Mouse (Mus musculus): ENCODE data around the gene Lamb3.

Lamb3 gene

GRCm38 (mm10) chr1:193207503-193207902, at the start of gene Lamb3:
TSS of gene Lamb3 (plus strand) at chr1:193207699.
- peak; percentile 54 for DNase-seq (ENCODE audit: low read depth, low spot score)

GRCm38 (mm10) chr1:193159163-193159562, 48.3 kb upstream of the Lamb3 start:
- DNase-seq (ENCODE audit: low read depth, low spot score), result no peak

- peak; percentile 24 for DNase-seq (ENCODE audit: low read depth, low spot score)
Measured at GRCm38 (mm10) chr1:193159613-193160012, 47.9 kb upstream of the Lamb3 start.

GRCm38 (mm10) chr1:193160317-193161032, 47.0 kb upstream of the Lamb3 start:
- peak; percentile 70 for DNase-seq (ENCODE audit: low read depth, low spot score)

GRCm38 (mm10) chr1:193167746-193168145, 39.8 kb upstream of the Lamb3 start, which contains the start of gene A130010J15Rik:
TSS of gene A130010J15Rik (plus strand) at chr1:193168046.
- DNase-seq (ENCODE audit: low read depth, low spot score), result no peak

GRCm38 (mm10) chr1:193169228-193169627, 38.3 kb upstream of the Lamb3 start:
- DNase-seq (ENCODE audit: low read depth, low spot score), result no peak

GRCm38 (mm10) chr1:193169856-193170255, 37.6 kb upstream of the Lamb3 start:
- DNase-seq (ENCODE audit: low read depth, low spot score), result peak; percentile 77

GRCm38 (mm10) chr1:193172991-193173809, 34.3 kb upstream of the Lamb3 start:
- DNase-seq (ENCODE audit: low read depth, low spot score), result peak; percentile 100

- DNase-seq (ENCODE audit: low read depth, low spot score), result no peak
Measured at GRCm38 (mm10) chr1:193173810-193174129, 33.7 kb upstream of the Lamb3 start.

GRCm38 (mm10) chr1:193174143-193174733, 33.3 kb upstream of the Lamb3 start:
- no peak for DNase-seq (ENCODE audit: low read depth, low spot score)

- peak; percentile 68 for DNase-seq (ENCODE audit: low read depth, low spot score)
Measured at GRCm38 (mm10) chr1:193181104-193181503, 26.4 kb upstream of the Lamb3 start.

GRCm38 (mm10) chr1:193188257-193188656, 19.2 kb upstream of the Lamb3 start:
- DNase-seq (ENCODE audit: low read depth, low spot score), result no peak

- DNase-seq (ENCODE audit: low read depth, low spot score), result peak; percentile 70
Measured at GRCm38 (mm10) chr1:193189151-193189621, 18.3 kb upstream of the Lamb3 start.

GRCm38 (mm10) chr1:193189771-193190170, 17.7 kb upstream of the Lamb3 start:
- DNase-seq (ENCODE audit: low read depth, low spot score), result peak; percentile 29

GRCm38 (mm10) chr1:193191675-193192283, 15.7 kb upstream of the Lamb3 start:
- peak; percentile 16 for DNase-seq (ENCODE audit: low read depth, low spot score)

GRCm38 (mm10) chr1:193194416-193195140, 12.9 kb upstream of the Lamb3 start:
- DNase-seq (ENCODE audit: low read depth, low spot score), result no peak

- DNase-seq (ENCODE audit: low read depth, low spot score), result no peak
Measured at GRCm38 (mm10) chr1:193195169-193195810, 12.2 kb upstream of the Lamb3 start.

GRCm38 (mm10) chr1:193197494-193198205, 9.8 kb upstream of the Lamb3 start:
- DNase-seq (ENCODE audit: low read depth, low spot score), result no peak

GRCm38 (mm10) chr1:193198312-193198711, 9.2 kb upstream of the Lamb3 start:
- DNase-seq (ENCODE audit: low read depth, low spot score), result peak; percentile 46
